Mouse (Mus musculus): ENCODE measurements at regions not wholly inside any gene's neighbourhood (a gene's known extent, or its start where the extent isn't known, plus 50 kb on each side); places are given as distances from the start of the nearest gene placed in this dataset.

- peak; percentile 43 for DNase-seq
Measured at GRCm38 (mm10) chr6:101473257-101473925, 95.7 kb upstream of the Pdzrn3 start.

DNA sequence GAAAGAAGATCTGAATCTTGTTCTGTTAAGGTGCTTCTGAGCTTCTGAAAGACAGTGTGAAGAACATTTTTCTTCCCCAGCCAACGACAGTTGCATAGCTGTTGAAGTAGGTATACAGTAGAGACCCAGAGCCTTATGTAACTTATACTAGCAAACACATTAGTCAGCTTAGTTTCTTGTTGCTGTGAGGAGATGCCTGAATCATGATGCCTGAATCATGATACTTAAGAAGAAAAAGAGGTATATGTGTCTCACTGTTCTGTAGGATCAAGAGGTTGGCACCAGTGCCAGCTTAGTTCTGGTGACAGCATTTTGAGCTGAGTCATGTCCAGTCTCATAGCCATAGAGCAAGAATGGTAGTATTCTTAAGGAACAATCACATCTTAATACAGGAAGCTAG, 87.2 kb upstream of the Pdzrn3 start:
- DNase-seq = no peak

DNA sequence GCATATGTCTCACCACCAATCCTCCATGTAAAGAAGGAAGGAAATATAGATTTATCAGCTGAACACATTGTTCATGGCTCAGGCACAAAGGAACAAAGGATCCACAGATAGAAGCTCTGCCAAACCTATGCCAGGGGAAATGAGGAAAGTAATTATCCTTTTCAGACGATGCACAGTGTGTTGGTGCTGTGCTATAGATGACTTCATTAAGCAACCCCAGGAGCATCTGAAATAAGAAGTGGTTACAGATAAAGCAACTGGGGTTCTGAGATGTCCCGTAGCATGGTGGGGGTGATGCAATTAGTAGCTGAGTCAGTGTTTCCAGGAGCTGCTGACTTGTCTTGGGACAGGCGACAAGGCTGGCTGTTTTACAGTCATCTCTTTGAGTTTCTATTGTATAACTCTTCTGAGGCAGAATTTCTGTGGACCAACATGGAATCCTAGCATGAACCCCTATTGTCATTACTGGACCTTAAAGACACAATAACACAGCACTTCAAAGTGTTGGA, 86.2 kb upstream of the Pdzrn3 start:
- DNase-seq = no peak

- no peak for DNase-seq
Measured at GRCm38 (mm10) chr6:101446720-101447119, 69.0 kb upstream of the Pdzrn3 start.

GRCm38 (mm10) chr6:101446316-101446715, 68.6 kb upstream of the Pdzrn3 start:
- no peak for DNase-seq

GRCm38 (mm10) chr6:101432769-101433168, 55.1 kb upstream of the Pdzrn3 start:
- no peak for DNase-seq

GRCm38 (mm10) chr6:101429634-101430033, 51.9 kb upstream of the Pdzrn3 start:
- DNase-seq = no peak

All from cerebellum, adult 9-11 months (tissue).